Mouse (Mus musculus) hindbrain, embryonic 14.5 days (tissue): ENCODE data around the gene Tmco5. TPM values are rescaled to one million over a fixed set of nuclear protein-coding genes. Genes with fewer than 3 reads are reported as not detected.

Experiments
- ATAC-seq: fragments of 200-750 bp; cut with Nextera tagmentation; 2 replicates; pipeline ENCODE4 v1.8.0; 2017; ENCODE audit warnings: moderate number of reproducible peaks, mild to moderate bottlenecking, moderate TSS enrichment, moderate library complexity; ENCODE audit not compliant: low FRiP score
- DNase-seq: peaks from one replicate; pipeline ENCODE4 v3.0.0-alpha.2; 2015; ENCODE audit warnings: low spot score
- H3K27ac ChIP-seq: fragments of 300-500 bp; sonication (generic); 2 replicates; pipeline ENCODE4 v1.5.1; 2014; ENCODE audit warnings: mild to moderate bottlenecking, moderate library complexity
- H3K27me3 ChIP-seq: fragments of 300-500 bp; sonication (generic); 2 replicates; pipeline ENCODE4 v1.6.1; 2014; ENCODE audit warnings: mild to moderate bottlenecking, low read length, mixed read lengths; ENCODE audit not compliant: control insufficient read depth, insufficient read depth
- H3K36me3 ChIP-seq: fragments of 300-500 bp; sonication (generic); replicated peaks from 2 replicates; pipeline ENCODE4 v1.6.1; 2014; ENCODE audit not compliant: control insufficient read depth, insufficient read depth
- H3K4me1 ChIP-seq: fragments of 300-500 bp; sonication (generic); replicated peaks from 2 replicates; pipeline ENCODE4 v1.6.1; 2014; ENCODE audit warnings: antibody characterized with exemption, low read length, mixed read lengths; ENCODE audit not compliant: control insufficient read depth, insufficient read depth
- H3K4me2 ChIP-seq: fragments of 300-500 bp; sonication (generic); replicated peaks from 2 replicates; pipeline ENCODE4 v1.6.1; 2014; ENCODE audit warnings: mild to moderate bottlenecking, moderate library complexity
- H3K4me3 ChIP-seq: fragments of 300-500 bp; sonication (generic); replicated peaks from 2 replicates; pipeline ENCODE4 v1.5.1; 2014; ENCODE audit warnings: mild to moderate bottlenecking, low read length
- H3K9ac ChIP-seq: fragments of 300-500 bp; sonication (generic); 2 replicates; pipeline ENCODE4 v1.6.1; 2014
- H3K9me3 ChIP-seq: fragments of 300-500 bp; sonication (generic); 2 replicates; pipeline ENCODE4 v1.6.1; 2016; ENCODE audit warnings: low read length; ENCODE audit not compliant: control insufficient read depth
- WGBS: fragments of 180-500 bp; shearing (Covaris S2); extraction: QIAGEN DNeasy Blood & Tissue Kit; methylation state at CpG from one replicate; pipeline ENCODE4 v1.1.7; 2014; 5-methylcytosine and 5-hydroxymethylcytosine counted together
- polyA plus RNA-seq: library from polyadenylated mRNA; unstranded; fragments of >200 nt; fragmentation: Nextera tagmentation; extraction: Ambion mirVana; gene quantifications from 2 replicates; pipeline ENCODE4 v1.2.1, GENCODE M21; 2014

Tmco5 gene
- polyA plus RNA-seq, 1 experiment from 2014 or later = not detected

DNA sequence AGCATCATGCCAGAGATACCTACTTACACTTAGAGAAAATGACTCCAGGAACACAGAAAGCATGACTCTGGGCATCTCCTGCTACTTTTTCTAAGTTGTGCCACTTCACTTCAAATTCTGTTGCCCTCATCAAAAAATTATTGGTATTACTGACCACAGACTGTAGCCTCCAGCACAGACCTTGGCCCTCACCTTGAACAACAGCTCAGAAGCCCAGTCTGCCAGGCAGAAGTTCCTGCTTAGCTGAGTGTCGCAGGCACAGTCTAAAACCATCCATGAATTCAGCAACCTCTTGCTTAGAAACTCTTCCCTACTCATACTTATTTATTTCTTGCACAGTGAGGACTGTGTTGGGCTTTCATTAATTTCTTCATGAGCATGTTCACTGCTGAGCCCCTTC is 58.7 kb downstream of the Tmco5 start:
- H3K9me3 ChIP-seq = no peaks in the 10 kb centered on the region
- WGBS = 87% methylated on average over 1 of the region's 1 CpGs
- H3K9ac ChIP-seq = no peak overlapping the region
- no peaks in the 10 kb centered on the region for H3K27me3 ChIP-seq
- DNase-seq (no peak), ATAC-seq (no peak)
- no peak overlapping the region for H3K27ac ChIP-seq
- no peaks in the 10 kb centered on the region for H3K4me1 ChIP-seq
- H3K4me2 ChIP-seq = no peak overlapping the region
- H3K4me3 ChIP-seq = no peak overlapping the region
- H3K36me3 ChIP-seq = no peaks in the 10 kb centered on the region

DNA sequence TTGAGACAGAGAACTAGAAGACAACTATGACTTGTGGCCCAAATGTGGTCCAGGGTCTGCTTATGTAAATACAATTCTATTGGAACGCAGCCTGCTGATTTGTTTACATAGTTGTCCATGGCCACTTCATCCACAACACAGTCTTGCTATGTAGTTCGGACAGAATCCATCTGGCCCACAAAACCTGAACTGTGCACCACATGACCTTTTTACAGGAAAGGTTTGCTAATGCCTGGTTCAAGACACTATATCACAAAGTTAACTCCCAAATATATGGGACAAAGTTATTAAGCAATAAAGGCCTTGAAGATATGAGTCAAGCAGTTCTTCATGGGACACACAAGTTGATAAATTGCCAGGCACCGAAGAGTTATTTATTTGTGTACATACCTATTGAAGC is 63.3 kb downstream of the Tmco5 start:
- Histone ChIP-seq H3K27me3 (no peaks in the 10 kb centered on the region), H3K4me1 (no peaks in the 10 kb centered on the region), H3K36me3 (no peaks in the 10 kb centered on the region), H3K4me3 (no peak overlapping the region), H3K9ac (no peak overlapping the region), H3K9me3 (no peaks in the 10 kb centered on the region), H3K27ac (no peak overlapping the region), H3K4me2 (no peak overlapping the region)
- ATAC-seq (no peak), DNase-seq (no peak)
- WGBS = 94% methylated on average over 3 of the region's 3 CpGs

Other genes starting within 250 kb of the Tmco5 start
- 22.7 and 23.4 TPM in 2 replicates for gene Spred1, start 242.7 kb downstream of the Tmco5 start, polyA plus RNA-seq